Mouse (Mus musculus): Measurements from ENCODE around the gene Gadl1. TPM values are rescaled to one million over a fixed set of nuclear protein-coding genes. Genes with fewer than 3 reads are reported as not detected.
"Not testable (repeated sequence)": the region's sequence is repeated elsewhere in the genome, so short reads cannot be mapped to it uniquely, and the experiment has no call there.

The Gadl1 gene
- polyA plus RNA-seq, 1 experiment from 2014 or later = 0.37 TPM

DNA sequence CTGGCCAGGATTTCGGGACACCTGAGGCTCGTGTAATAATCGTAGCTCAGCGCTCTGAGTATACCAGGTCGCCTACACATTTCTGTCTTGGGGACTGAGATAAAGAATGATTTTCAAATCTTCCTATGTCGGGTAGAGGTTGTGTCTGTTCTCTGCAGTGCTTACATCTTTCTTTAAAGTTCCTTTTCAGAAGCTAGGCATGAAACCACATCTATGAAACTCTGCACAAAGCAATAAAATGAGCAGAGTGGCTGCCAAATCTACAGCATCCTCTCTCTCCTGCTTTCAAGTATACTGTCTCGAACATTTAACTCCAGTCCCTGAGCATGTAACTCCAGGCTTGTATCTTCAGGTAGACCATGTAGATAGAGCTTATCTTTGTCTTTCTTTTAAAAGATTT, 109.3 kb downstream of the Gadl1 start:
- no peaks in the 10 kb centered on the region for H3K27me3 ChIP-seq (replicated peaks; ENCODE audit: control insufficient read depth, insufficient read depth, low read length)
- no peak for ATAC-seq (replicated peaks; ENCODE audit: low FRiP score)
- H3K4me1 ChIP-seq (replicated peaks; ENCODE audit: control insufficient read depth, insufficient read depth, low read length) = no peaks in the 10 kb centered on the region
- H3K36me3 ChIP-seq (ENCODE audit: control insufficient read depth, insufficient read depth, low read length) = no peaks in the 10 kb centered on the region
- H3K9ac ChIP-seq (ENCODE audit: low read depth, low read length) = no peak overlapping the region
- no peaks in the 10 kb centered on the region for H3K9me3 ChIP-seq (ENCODE audit: control insufficient read depth, low read length)
- no peak overlapping the region for H3K27ac ChIP-seq (ENCODE audit: low read depth, low read length)
- no peak for DNase-seq (ENCODE audit: low spot score)
- no peak overlapping the region for H3K4me2 ChIP-seq
- H3K4me3 ChIP-seq (ENCODE audit: low read depth, low read length) = no peak overlapping the region
- 80% methylated on average over 7 of the region's 7 CpGs for WGBS

DNA sequence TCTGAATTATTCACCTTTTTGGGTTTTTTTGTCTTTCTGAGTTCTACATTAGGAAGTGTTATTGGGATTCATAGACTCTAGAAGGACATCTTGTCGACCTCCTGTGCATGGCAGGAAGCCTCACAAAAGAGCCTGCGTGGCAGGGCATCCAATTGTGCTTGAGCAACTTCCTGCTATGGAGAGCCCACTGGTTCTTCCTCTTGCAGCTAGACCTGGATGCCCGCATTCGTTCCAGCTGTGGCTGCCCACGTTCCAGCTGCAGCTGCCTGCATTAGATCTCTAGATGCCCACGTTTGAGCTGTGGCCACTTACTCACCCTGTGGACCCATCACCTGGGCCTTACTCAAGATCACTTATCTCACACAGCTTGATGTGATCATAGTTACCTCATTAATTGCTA, 116.1 kb downstream of the Gadl1 start:
- Histone ChIP-seq H3K36me3 (ENCODE audit: control insufficient read depth, insufficient read depth, low read length) (no peaks in the 10 kb centered on the region), H3K27me3 (replicated peaks; ENCODE audit: control insufficient read depth, insufficient read depth, low read length) (no peaks in the 10 kb centered on the region), H3K9ac (ENCODE audit: low read depth, low read length) (no peak overlapping the region), H3K9me3 (ENCODE audit: control insufficient read depth, low read length) (no peaks in the 10 kb centered on the region), H3K4me2 (no peak overlapping the region), H3K27ac (ENCODE audit: low read depth, low read length) (no peak overlapping the region), H3K4me3 (ENCODE audit: low read depth, low read length) (no peak overlapping the region), H3K4me1 (replicated peaks; ENCODE audit: control insufficient read depth, insufficient read depth, low read length) (no peaks in the 10 kb centered on the region)
- 67% methylated on average over 6 of the region's 6 CpGs for WGBS
- ATAC-seq (replicated peaks; ENCODE audit: low FRiP score) (no peak), DNase-seq (ENCODE audit: low spot score) (no peak)

DNA sequence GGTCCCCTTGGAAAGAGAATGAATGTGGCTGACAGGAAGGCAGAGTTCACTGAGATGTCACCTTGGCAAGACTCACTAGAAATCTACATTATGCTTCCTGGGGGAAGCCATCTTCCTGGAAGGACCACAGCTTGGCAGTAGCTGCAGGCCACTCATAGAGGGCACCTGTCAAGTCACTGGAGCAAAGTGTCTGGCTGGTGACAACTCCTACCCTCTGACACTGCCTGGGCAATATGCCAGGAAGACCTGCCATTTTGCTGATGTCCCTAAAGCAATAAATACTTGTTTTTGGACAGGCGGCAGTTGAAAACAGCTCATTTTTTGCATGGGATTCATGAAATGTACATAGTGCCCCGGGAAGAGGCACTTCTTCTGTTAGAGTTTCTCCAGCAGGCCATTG, 119.8 kb downstream of the Gadl1 start:
- WGBS = 86% methylated on average over 2 of the region's 2 CpGs
- ATAC-seq (replicated peaks; ENCODE audit: low FRiP score) = no peak
- no peaks in the 10 kb centered on the region for H3K4me1 ChIP-seq (replicated peaks; ENCODE audit: control insufficient read depth, insufficient read depth, low read length)
- no peak overlapping the region for H3K27ac ChIP-seq (ENCODE audit: low read depth, low read length)
- H3K9me3 ChIP-seq (ENCODE audit: control insufficient read depth, low read length) = no peaks in the 10 kb centered on the region
- H3K36me3 ChIP-seq (ENCODE audit: control insufficient read depth, insufficient read depth, low read length) = no peaks in the 10 kb centered on the region
- no peak overlapping the region for H3K4me2 ChIP-seq
- DNase-seq (ENCODE audit: low spot score) = no peak
- no peak overlapping the region for H3K4me3 ChIP-seq (ENCODE audit: low read depth, low read length)
- H3K27me3 ChIP-seq (replicated peaks; ENCODE audit: control insufficient read depth, insufficient read depth, low read length) = no peaks in the 10 kb centered on the region
- no peak overlapping the region for H3K9ac ChIP-seq (ENCODE audit: low read depth, low read length)

DNA sequence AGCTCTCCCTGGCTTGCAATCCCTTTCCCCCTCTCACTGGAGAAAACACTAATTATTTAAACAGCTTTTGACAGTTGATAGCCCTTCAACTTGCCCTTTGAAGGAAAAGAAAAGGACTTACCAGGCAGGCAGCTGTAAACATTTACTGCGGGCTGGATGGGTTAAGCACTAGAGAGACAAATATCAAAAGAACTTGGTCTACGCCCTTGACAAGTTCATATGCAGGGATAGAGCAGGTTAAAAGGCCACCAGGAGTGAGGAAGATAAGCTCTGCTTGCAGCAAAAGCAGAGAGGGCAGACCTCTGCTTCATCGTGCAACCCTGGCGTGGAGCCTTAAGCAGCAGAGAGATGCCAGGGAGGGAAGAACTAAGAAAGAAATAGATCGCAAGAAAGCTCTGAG, 123.5 kb downstream of the Gadl1 start:
- Histone ChIP-seq H3K4me1 (replicated peaks; ENCODE audit: control insufficient read depth, insufficient read depth, low read length) (no peaks in the 10 kb centered on the region), H3K4me3 (ENCODE audit: low read depth, low read length) (no peak overlapping the region), H3K4me2 (no peak overlapping the region), H3K27me3 (replicated peaks; ENCODE audit: control insufficient read depth, insufficient read depth, low read length) (no peaks in the 10 kb centered on the region), H3K27ac (ENCODE audit: low read depth, low read length) (no peak overlapping the region), H3K9ac (ENCODE audit: low read depth, low read length) (no peak overlapping the region), H3K36me3 (ENCODE audit: control insufficient read depth, insufficient read depth, low read length) (no peaks in the 10 kb centered on the region), H3K9me3 (ENCODE audit: control insufficient read depth, low read length) (no peaks in the 10 kb centered on the region)
- no peak for ATAC-seq (replicated peaks; ENCODE audit: low FRiP score)
- DNase-seq (ENCODE audit: low spot score) = no peak
- 61% methylated on average over 5 of the region's 5 CpGs for WGBS

DNA sequence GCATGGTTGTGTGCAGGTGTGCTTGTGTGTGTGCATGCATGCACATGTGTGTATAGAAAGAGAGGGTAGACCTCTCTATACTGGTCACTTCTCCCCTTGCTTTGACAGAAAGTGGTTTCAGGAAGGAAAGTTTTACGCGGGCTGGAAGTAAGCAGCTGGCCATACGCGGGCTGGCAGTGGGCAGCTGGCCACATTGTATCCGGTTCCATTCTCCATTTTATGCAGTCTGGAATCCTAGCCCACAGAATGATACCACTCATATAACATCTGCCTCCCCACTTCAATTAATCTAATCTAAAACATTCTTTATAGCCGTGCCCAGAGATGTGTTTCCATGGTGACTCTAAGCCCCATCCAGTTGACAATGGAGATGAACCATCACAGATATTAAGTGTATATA, 129.0 kb downstream of the Gadl1 start:
- WGBS = 82% methylated on average over 6 of the region's 6 CpGs
- H3K27me3 ChIP-seq (replicated peaks; ENCODE audit: control insufficient read depth, insufficient read depth, low read length) = no peaks in the 10 kb centered on the region
- DNase-seq (ENCODE audit: low spot score) (no peak), ATAC-seq (replicated peaks; ENCODE audit: low FRiP score) (no peak)
- H3K9me3 ChIP-seq (ENCODE audit: control insufficient read depth, low read length) = no peaks in the 10 kb centered on the region
- H3K4me1 ChIP-seq (replicated peaks; ENCODE audit: control insufficient read depth, insufficient read depth, low read length) = no peaks in the 10 kb centered on the region
- no peaks in the 10 kb centered on the region for H3K36me3 ChIP-seq (ENCODE audit: control insufficient read depth, insufficient read depth, low read length)
- H3K9ac ChIP-seq (ENCODE audit: low read depth, low read length) = no peak overlapping the region
- no peak overlapping the region for H3K27ac ChIP-seq (ENCODE audit: low read depth, low read length)
- H3K4me2 ChIP-seq = no peak overlapping the region
- H3K4me3 ChIP-seq (ENCODE audit: low read depth, low read length) = no peak overlapping the region

DNA sequence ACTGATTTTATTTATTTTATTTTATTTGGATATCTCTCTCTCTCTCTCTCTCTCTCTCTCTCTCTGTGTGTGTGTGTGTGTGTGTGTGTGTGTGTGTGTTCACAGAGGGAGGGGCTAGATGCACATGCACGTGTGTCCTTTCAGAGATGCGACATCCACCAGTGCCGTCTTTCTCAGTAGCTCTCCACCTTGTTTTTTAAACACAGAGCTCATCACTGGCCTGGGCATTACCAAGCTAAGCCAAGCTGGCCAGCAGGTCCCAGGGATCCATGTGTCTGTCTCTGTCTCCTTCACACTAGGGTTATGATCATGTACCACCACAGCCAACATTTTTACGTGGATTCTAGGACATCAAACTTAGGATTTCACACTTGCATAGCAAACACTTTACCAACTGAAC, 130.7 kb downstream of the Gadl1 start:
- 80% methylated on average over 4 of the region's 4 CpGs for WGBS
- ATAC-seq (replicated peaks; ENCODE audit: low FRiP score) (no peak), DNase-seq (ENCODE audit: low spot score) (no peak)
- Histone ChIP-seq H3K27ac (ENCODE audit: low read depth, low read length) (no peak overlapping the region), H3K4me2 (no peak overlapping the region), H3K9ac (ENCODE audit: low read depth, low read length) (no peak overlapping the region), H3K9me3 (ENCODE audit: control insufficient read depth, low read length) (no peaks in the 10 kb centered on the region), H3K4me1 (replicated peaks; ENCODE audit: control insufficient read depth, insufficient read depth, low read length) (no peaks in the 10 kb centered on the region), H3K36me3 (ENCODE audit: control insufficient read depth, insufficient read depth, low read length) (no peaks in the 10 kb centered on the region), H3K27me3 (replicated peaks; ENCODE audit: control insufficient read depth, insufficient read depth, low read length) (no peaks in the 10 kb centered on the region), H3K4me3 (ENCODE audit: low read depth, low read length) (no peak overlapping the region)

DNA sequence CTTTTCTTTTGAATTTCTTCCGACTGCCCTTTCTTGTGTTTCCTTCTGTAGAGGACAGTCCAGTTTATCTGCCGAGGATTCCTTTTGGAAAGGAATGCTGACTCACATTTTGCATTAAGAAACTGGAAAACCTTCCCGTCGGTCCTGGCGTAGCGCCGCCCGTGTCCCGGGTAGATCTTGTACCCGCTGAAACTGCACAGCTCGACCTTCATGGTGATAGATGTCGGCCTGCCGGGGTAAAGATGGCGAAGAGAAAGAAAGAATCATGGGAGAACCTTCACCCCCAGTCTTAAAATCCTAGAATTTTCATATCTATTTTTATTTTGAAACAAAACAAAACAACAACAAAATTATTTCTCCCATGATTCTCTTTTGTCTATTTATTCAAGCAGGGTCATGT, 131.6 kb downstream of the Gadl1 start:
- WGBS = 87% methylated on average over 14 of the region's 14 CpGs
- H3K4me2 ChIP-seq; ATAC-seq (replicated peaks; ENCODE audit: low FRiP score); DNase-seq (ENCODE audit: low spot score); H3K27me3 ChIP-seq (replicated peaks; ENCODE audit: control insufficient read depth, insufficient read depth, low read length); H3K9me3 ChIP-seq (ENCODE audit: control insufficient read depth, low read length); H3K9ac ChIP-seq (ENCODE audit: low read depth, low read length); H3K4me1 ChIP-seq (replicated peaks; ENCODE audit: control insufficient read depth, insufficient read depth, low read length); H3K4me3 ChIP-seq (ENCODE audit: low read depth, low read length); H3K36me3 ChIP-seq (ENCODE audit: control insufficient read depth, insufficient read depth, low read length); H3K27ac ChIP-seq (ENCODE audit: low read depth, low read length): not testable (repeated sequence)

DNA sequence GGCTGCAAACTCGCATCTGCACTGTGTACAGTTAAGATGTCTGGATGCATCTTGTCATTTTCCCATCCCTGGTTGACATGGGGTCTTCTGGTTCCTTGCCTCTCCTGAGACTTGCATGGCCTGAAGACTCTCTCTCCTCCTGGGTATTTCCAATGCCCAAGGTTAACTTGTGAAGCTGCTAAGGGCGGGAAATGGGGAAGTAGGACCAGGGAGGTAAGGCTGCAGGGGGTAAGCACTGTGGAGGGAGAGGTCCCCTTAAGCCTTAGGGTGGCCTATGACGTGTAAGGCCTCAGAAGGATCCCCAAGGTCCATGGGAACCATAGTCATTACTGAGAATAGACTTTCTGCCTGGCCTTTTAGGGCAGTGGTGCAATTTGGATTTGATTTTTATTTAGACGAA, 132.1 kb downstream of the Gadl1 start:
- no peaks in the 10 kb centered on the region for H3K4me1 ChIP-seq (replicated peaks; ENCODE audit: control insufficient read depth, insufficient read depth, low read length)
- no peak overlapping the region for H3K9ac ChIP-seq (ENCODE audit: low read depth, low read length)
- H3K9me3 ChIP-seq (ENCODE audit: control insufficient read depth, low read length) = no peaks in the 10 kb centered on the region
- H3K27ac ChIP-seq (ENCODE audit: low read depth, low read length) = no peak overlapping the region
- DNase-seq (ENCODE audit: low spot score) (no peak), ATAC-seq (replicated peaks; ENCODE audit: low FRiP score) (no peak)
- no peaks in the 10 kb centered on the region for H3K27me3 ChIP-seq (replicated peaks; ENCODE audit: control insufficient read depth, insufficient read depth, low read length)
- WGBS = 57% methylated on average over 4 of the region's 4 CpGs
- H3K4me2 ChIP-seq = no peak overlapping the region
- H3K4me3 ChIP-seq (ENCODE audit: low read depth, low read length) = no peak overlapping the region
- H3K36me3 ChIP-seq (ENCODE audit: control insufficient read depth, insufficient read depth, low read length) = no peaks in the 10 kb centered on the region

DNA sequence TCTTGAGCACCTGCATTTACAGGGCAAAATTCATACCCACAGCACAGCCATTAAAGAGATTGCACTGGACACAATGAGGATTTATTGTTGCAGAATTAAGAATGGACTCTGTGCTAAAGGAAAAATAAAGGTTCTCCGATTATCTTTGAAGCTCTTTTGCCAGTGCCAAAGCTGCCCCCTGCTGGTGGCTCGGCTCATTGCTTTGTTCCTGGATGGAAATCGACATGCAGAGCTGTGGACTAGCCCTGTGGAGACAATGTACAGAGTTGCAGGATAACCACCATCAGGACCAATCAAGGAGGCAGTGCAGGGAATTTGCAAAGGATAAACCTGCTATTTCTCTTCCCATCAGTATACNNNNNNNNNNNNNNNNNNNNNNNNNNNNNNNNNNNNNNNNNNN, 132.5 kb downstream of the Gadl1 start:
- ATAC-seq (replicated peaks; ENCODE audit: low FRiP score) (no peak), DNase-seq (ENCODE audit: low spot score) (peak; percentile 69)
- no peak overlapping the region for H3K9ac ChIP-seq (ENCODE audit: low read depth, low read length)
- no peak overlapping the region for H3K4me3 ChIP-seq (ENCODE audit: low read depth, low read length)
- 21% methylated on average over 3 of the region's 3 CpGs for WGBS
- H3K4me1 ChIP-seq (replicated peaks; ENCODE audit: control insufficient read depth, insufficient read depth, low read length) = no peaks in the 10 kb centered on the region
- H3K4me2 ChIP-seq = no peak overlapping the region
- no peak overlapping the region for H3K27ac ChIP-seq (ENCODE audit: low read depth, low read length)
- H3K36me3 ChIP-seq (ENCODE audit: control insufficient read depth, insufficient read depth, low read length) = no peaks in the 10 kb centered on the region
- H3K9me3 ChIP-seq (ENCODE audit: control insufficient read depth, low read length) = no peaks in the 10 kb centered on the region
- H3K27me3 ChIP-seq (replicated peaks; ENCODE audit: control insufficient read depth, insufficient read depth, low read length) = no peaks in the 10 kb centered on the region

Data from liver, embryonic 11.5 days (tissue).